Mouse (Mus musculus) lung, postnatal 0 days (tissue): Measurements from ENCODE around the gene Gm21992.

ENCODE experiments used
- CTCF ChIP-seq: IDR thresholded peaks from 2 replicates; pipeline ENCODE4 v1.5.1; 2016; ENCODE audit warnings: antibody characterized with exemption, mild to moderate bottlenecking
- EP300 ChIP-seq: IDR thresholded peaks from 2 replicates; pipeline ENCODE4 v1.6.1; 2016; ENCODE audit warnings: antibody characterized with exemption, mild to moderate bottlenecking, control low read depth

DNA sequence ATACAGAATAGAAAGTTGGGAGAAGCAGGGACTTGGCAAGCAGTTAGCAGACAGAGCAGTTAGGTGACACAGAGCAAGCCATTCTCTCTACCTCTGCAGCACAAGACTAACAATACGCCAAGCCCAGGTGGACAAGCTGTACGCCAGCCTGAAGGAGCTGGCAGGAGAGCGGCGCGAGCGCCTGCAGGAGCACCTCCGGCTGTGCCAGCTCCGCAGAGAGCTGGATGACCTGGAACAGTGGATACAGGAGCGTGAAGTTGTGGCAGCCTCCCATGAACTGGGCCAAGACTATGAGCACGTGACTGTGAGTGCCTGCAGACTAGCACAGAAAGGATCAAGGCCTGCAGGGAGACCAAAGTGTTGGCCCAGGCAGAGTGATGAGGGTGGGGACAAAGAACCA, 65.7 kb downstream of the Gm21992 start:
- TF ChIP-seq CTCF (no peak), EP300 (no peak)
